Mouse (Mus musculus): ENCODE measurements around the gene Gm28051. TPM values are rescaled to one million over a fixed set of nuclear protein-coding genes. Genes with fewer than 3 reads are reported as not detected.

Gm28051 gene
- polyA plus RNA-seq, 1 experiment, result not detected

DNA sequence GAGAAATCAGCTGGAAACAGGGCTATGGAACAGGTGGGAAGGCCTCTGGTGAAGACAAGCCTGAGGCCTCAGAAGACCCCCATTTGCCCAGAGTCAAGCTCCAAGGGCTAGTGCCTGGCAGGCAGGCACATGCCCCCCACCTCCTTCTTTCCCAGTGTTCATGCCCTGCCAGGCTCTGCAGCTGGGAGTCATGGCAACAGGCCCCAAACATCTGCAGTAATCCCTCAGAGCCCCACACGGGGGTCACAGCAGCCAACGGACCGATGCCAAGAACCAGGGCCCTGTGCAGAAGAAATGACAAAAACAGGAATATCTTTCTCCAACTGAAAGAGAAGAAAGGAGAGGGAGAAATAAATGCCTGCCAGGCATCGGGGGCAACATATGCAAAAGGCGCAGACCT is 73.6 kb downstream of the Gm28051 start:
- Histone ChIP-seq H3K4me3 (ENCODE audit: insufficient read depth, low read length) (no peak overlapping the region), H3K27ac (ENCODE audit: insufficient read depth, low read length) (no peak overlapping the region), H3K4me1 (ENCODE audit: control insufficient read depth, insufficient read depth, low read length) (0 out of 2 replicates have a peak, but pooled peaks cover 2% of the 10 kb centered on the region)
- TF ChIP-seq POLR2A (IDR thresholded peaks at IDR 0.05; ENCODE audit: extremely low read depth, insufficient read depth, low read length), result no peak
- TF ChIP-seq CTCF (IDR thresholded peaks at IDR 0.05; ENCODE audit: extremely low read depth, insufficient read depth, low read length), result no peak

DNA sequence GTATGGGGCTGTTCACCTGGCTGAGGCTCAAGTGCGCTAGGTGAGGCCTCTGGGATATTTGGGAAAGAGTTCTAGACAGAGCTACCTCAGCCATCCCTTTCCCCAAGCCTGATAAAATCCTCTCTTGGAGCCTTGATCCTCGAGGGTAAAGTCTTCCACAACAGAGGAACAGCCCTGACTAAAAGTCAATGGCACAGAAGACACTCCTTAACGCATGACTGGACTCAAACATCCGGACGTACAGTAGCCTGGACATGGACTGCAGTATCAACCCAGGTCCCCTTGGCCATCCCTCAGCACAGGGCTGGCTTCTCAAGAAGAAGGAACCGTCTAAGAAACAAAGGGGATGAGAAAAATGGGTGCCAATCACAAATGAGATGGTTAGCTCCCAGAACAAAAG is 74.1 kb downstream of the Gm28051 start:
- no peak for TF ChIP-seq CTCF (IDR thresholded peaks at IDR 0.05; ENCODE audit: extremely low read depth, insufficient read depth, low read length)
- TF ChIP-seq POLR2A (IDR thresholded peaks at IDR 0.05; ENCODE audit: extremely low read depth, insufficient read depth, low read length), result no peak
- Histone ChIP-seq H3K4me3 (ENCODE audit: insufficient read depth, low read length) (no peak overlapping the region), H3K4me1 (ENCODE audit: control insufficient read depth, insufficient read depth, low read length) (0 out of 2 replicates have a peak, but pooled peaks cover 2% of the 10 kb centered on the region), H3K27ac (ENCODE audit: insufficient read depth, low read length) (no peak overlapping the region)

DNA sequence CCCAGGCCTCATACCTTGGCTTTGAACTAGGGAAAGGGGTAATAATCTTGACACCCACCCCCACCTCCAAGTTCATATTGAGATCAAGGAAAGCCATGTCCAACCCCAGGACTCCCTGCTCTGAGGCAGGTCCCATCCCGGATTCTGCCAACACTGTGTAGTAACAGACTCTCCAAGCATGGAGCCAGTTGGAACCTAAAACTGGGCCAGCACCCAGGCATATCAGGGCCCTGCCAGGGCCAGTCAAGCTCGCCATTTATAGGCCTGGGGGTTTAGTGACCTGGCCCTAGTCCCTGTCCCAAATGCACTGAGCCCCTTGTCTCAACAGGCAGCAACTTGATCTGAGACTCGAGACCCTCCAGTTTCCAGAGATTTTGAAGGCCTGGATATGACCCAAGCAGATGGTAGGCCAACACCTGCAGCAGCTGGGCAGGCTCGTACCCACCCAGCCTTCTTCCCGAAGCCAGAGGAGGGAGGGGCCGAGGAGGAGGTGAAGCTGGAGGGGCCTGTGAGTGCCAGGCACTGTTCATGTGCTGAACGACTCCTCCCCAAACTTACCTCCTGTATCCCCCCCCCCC is 74.8 kb downstream of the Gm28051 start:
- H3K4me3 ChIP-seq (ENCODE audit: insufficient read depth, low read length), result no peak overlapping the region
- H3K4me1 ChIP-seq (ENCODE audit: control insufficient read depth, insufficient read depth, low read length), result 0 out of 2 replicates have a peak, but pooled peaks cover 2% of the 10 kb centered on the region
- TF ChIP-seq CTCF (IDR thresholded peaks at IDR 0.05; ENCODE audit: extremely low read depth, insufficient read depth, low read length) (no peak), POLR2A (IDR thresholded peaks at IDR 0.05; ENCODE audit: extremely low read depth, insufficient read depth, low read length) (no peak)
- H3K27ac ChIP-seq (ENCODE audit: insufficient read depth, low read length), result no peak overlapping the region

DNA sequence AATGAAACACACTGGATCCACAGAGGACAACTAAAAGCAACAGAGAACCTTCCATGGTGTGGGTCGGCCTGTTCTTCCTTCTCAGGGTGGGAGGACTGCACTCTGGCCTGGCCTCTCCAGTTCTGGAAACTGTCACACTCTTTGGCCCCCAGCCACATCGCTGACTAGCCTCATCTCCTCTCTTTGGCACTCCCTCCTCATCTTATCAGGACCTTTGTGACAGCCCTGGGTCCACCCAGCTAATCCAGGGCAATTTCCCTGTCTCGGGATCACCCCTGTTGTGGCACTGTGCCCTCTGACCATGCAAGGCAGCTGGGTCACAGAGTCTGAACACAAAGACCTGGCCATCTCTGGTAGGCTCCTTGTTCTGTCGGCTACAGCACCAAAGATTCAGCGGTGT is 75.5 kb downstream of the Gm28051 start:
- Histone ChIP-seq H3K4me3 (ENCODE audit: insufficient read depth, low read length) (no peak overlapping the region), H3K27ac (ENCODE audit: insufficient read depth, low read length) (no peak overlapping the region), H3K4me1 (ENCODE audit: control insufficient read depth, insufficient read depth, low read length) (0 out of 2 replicates have a peak, but pooled peaks cover 2% of the 10 kb centered on the region)
- no peak for TF ChIP-seq POLR2A (IDR thresholded peaks at IDR 0.05; ENCODE audit: extremely low read depth, insufficient read depth, low read length)
- TF ChIP-seq CTCF (IDR thresholded peaks at IDR 0.05; ENCODE audit: extremely low read depth, insufficient read depth, low read length), result no peak

DNA sequence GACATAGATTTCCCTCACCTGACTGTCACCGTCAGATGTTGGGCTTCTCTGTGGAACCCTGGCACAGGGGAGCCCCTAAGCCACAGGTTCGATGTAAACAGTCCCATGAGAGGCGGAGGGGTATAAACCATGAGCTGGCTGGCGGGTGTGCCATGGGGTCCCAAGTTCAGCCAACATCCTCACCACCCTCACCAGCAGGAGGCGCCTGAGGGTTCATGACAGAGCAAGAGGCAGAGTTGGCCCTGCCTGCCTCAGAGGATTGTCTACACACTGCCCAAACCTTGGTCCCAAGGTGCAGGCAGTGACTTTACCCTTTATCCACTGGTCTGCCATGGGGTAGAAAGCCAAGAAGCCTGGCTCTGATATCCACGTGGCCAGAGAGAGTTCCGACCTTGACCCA is 76.0 kb downstream of the Gm28051 start:
- Histone ChIP-seq H3K4me3 (ENCODE audit: insufficient read depth, low read length) (no peak overlapping the region), H3K4me1 (ENCODE audit: control insufficient read depth, insufficient read depth, low read length) (0 out of 2 replicates have a peak, but pooled peaks cover 2% of the 10 kb centered on the region), H3K27ac (ENCODE audit: insufficient read depth, low read length) (no peak overlapping the region)
- 0 out of 2 replicates have a peak, but pooled peaks have one; percentile 10 for TF ChIP-seq CTCF (IDR thresholded peaks at IDR 0.05; ENCODE audit: extremely low read depth, insufficient read depth, low read length)
- no peak for TF ChIP-seq POLR2A (IDR thresholded peaks at IDR 0.05; ENCODE audit: extremely low read depth, insufficient read depth, low read length)

DNA sequence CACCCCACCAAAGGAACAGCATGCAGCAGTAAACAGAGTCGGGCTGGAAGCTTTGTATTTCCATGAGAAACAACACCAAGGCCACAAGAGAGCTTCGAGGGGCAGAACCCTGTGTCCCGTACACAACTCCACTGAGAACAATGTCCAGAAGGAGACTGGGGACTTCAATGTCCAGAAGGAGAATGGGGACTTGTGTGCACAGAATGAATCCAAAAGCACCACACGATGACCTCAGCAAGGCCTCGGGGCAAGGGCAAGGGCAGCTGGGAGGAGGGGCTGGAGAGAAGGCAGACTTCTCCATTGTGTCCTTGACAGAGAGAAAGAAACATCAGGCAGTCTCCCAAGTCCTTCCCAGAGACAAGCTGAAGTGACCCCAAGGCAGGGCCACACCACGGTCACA is 78.7 kb downstream of the Gm28051 start:
- TF ChIP-seq CTCF (IDR thresholded peaks at IDR 0.05; ENCODE audit: extremely low read depth, insufficient read depth, low read length) (no peak), POLR2A (IDR thresholded peaks at IDR 0.05; ENCODE audit: extremely low read depth, insufficient read depth, low read length) (no peak)

DNA sequence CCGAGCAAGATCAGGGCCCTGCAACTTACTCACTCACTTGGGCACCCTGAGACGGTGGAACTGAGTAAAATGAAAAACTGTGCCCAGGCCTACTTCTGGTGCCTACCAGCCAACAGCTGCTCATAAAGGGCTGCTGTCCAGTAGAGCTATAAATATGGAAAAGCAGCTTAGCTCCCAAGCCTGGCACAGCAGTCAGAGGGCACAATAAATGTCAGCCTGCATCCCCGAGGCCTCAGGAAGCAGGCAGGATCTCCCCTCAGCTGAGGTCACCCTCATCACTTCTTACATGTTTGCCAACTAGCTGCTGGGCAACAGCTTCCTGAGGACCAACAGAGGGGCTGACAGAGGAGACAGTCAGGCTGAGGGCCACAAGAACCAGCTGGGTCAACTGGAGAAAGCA is 80.5 kb downstream of the Gm28051 start:
- Histone ChIP-seq H3K27ac (ENCODE audit: insufficient read depth, low read length) (no peak overlapping the region; the same call in 1 of the 2 replicates), H3K4me1 (ENCODE audit: control insufficient read depth, insufficient read depth, low read length) (peaks cover 3% of the 10 kb centered on the region), H3K4me3 (ENCODE audit: insufficient read depth, low read length) (no peak overlapping the region)
- TF ChIP-seq POLR2A (IDR thresholded peaks at IDR 0.05; ENCODE audit: extremely low read depth, insufficient read depth, low read length), result no peak
- no peak for TF ChIP-seq CTCF (IDR thresholded peaks at IDR 0.05; ENCODE audit: extremely low read depth, insufficient read depth, low read length)

More for the DNA sequence above, 78.7 kb downstream of the Gm28051 start:
- H3K27ac ChIP-seq (ENCODE audit: insufficient read depth, low read length), result 0 out of 2 replicates have a peak overlapping the region, but pooled peaks have one; percentile 11
- no peak overlapping the region for H3K4me3 ChIP-seq (ENCODE audit: insufficient read depth, low read length)
- peaks cover 3% of the 10 kb centered on the region for H3K4me1 ChIP-seq (ENCODE audit: control insufficient read depth, insufficient read depth, low read length)

DNA sequence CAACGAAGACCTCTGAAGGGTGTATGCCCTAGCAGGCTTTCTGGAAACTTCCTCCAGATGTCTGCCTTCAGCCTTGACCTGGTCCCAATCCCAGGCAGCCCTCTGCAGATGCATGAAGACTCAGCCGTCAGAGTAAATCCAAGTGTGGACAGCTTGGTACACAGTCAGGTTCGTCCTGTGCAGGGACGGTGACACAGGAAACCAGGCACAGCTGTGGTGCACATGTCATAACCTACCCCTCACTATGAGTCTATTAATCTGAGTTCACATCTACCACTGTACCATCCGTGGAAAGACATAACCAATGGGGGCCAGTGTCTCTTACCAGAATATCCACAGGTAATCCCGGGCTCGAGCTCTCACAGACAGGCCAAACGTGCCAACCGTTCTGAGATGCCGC is 83.0 kb downstream of the Gm28051 start:
- no peak overlapping the region for H3K27ac ChIP-seq (ENCODE audit: insufficient read depth, low read length)
- H3K4me1 ChIP-seq (ENCODE audit: control insufficient read depth, insufficient read depth, low read length), result peaks cover 3% of the 10 kb centered on the region
- no peak for TF ChIP-seq CTCF (IDR thresholded peaks at IDR 0.05; ENCODE audit: extremely low read depth, insufficient read depth, low read length)
- no peak overlapping the region for H3K4me3 ChIP-seq (ENCODE audit: insufficient read depth, low read length)

DNA sequence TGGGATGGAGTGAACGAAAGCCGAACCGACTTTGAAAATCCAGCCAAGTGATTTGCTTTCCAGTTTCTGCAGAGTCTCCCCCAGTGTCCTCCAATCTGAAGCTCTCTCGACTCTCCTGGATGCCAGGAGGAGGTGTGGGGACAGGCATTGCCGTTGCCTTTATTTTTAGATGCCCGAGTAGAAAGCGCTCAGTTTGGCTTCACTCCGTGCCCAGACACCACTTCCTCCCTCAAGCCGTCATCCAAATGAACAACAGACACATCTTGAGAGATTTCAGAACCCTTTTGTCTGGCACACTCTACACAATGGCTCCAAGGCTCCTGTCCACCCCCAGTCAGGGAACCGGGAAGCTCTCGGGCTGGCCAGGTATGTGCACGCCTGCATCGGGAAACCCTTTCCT is 83.4 kb downstream of the Gm28051 start:
- TF ChIP-seq POLR2A (IDR thresholded peaks at IDR 0.05; ENCODE audit: extremely low read depth, insufficient read depth, low read length), result no peak
- TF ChIP-seq CTCF (IDR thresholded peaks at IDR 0.05; ENCODE audit: extremely low read depth, insufficient read depth, low read length), result no peak
- Histone ChIP-seq H3K4me1 (ENCODE audit: control insufficient read depth, insufficient read depth, low read length) (peaks cover 3% of the 10 kb centered on the region), H3K27ac (ENCODE audit: insufficient read depth, low read length) (no peak overlapping the region)

More for the DNA sequence above, 83.4 kb downstream of the Gm28051 start:
- H3K4me3 ChIP-seq (ENCODE audit: insufficient read depth, low read length), result no peak overlapping the region

All from cortical plate, adult 2 months (tissue).